Mouse (Mus musculus) lung, embryonic 14.5 days (tissue): Measurements from ENCODE around the gene Cxcr5. TPM values are rescaled to one million over a fixed set of nuclear protein-coding genes. Genes with fewer than 3 reads are reported as not detected.
A peak's percentile ranks its signal among the peaks of the same experiment; 100 is the strongest.

Source experiments
- ATAC-seq: fragments of 200-750 bp; cut with Nextera tagmentation; 2 replicates; pipeline ENCODE4 v1.8.0; 2017; ENCODE audit warnings: mild to moderate bottlenecking, moderate TSS enrichment, moderate library complexity; ENCODE audit not compliant: insufficient read depth
- DNase-seq: peaks from one replicate; pipeline ENCODE4 v3.0.0-alpha.2; 2015
- H3K27ac ChIP-seq: fragments of 300-500 bp; sonication (generic); 2 replicates; pipeline ENCODE4 v1.5.1; 2014; ENCODE audit warnings: low read depth, mild to moderate bottlenecking, moderate library complexity
- H3K27me3 ChIP-seq: fragments of 300-500 bp; sonication (generic); 2 replicates; pipeline ENCODE4 v1.6.1; 2014; ENCODE audit warnings: low read length, control low read depth; ENCODE audit not compliant: insufficient read depth
- H3K36me3 ChIP-seq: fragments of 300-500 bp; sonication (generic); 2 replicates; pipeline ENCODE4 v1.6.1; 2014; ENCODE audit warnings: control low read depth; ENCODE audit not compliant: insufficient read depth
- H3K4me1 ChIP-seq: fragments of 300-500 bp; sonication (generic); 2 replicates; pipeline ENCODE4 v1.6.1; 2014; ENCODE audit warnings: antibody characterized with exemption, control low read depth; ENCODE audit not compliant: insufficient read depth
- H3K4me2 ChIP-seq: fragments of 300-500 bp; sonication (generic); 2 replicates; pipeline ENCODE4 v1.6.1; 2014; ENCODE audit warnings: mild to moderate bottlenecking
- H3K4me3 ChIP-seq: fragments of 300-500 bp; sonication (generic); 2 replicates; pipeline ENCODE4 v1.5.1; 2014; ENCODE audit warnings: low read depth, low read length
- H3K9ac ChIP-seq: fragments of 300-500 bp; sonication (generic); 2 replicates; pipeline ENCODE4 v1.6.1; 2014
- H3K9me3 ChIP-seq: fragments of 300-500 bp; sonication (generic); 2 replicates; pipeline ENCODE4 v1.6.1; 2016; ENCODE audit warnings: low read depth, low read length, control low read depth
- CTCF ChIP-seq: IDR thresholded peaks from 2 replicates; pipeline ENCODE4 v1.5.1; 2016; ENCODE audit warnings: antibody characterized with exemption, low read depth
- WGBS: fragments of 180-500 bp; shearing (Covaris S2); extraction: QIAGEN DNeasy Blood & Tissue Kit; methylation state at CpG from one replicate; pipeline ENCODE4 v1.1.7; 2014; 5-methylcytosine and 5-hydroxymethylcytosine counted together
- polyA plus RNA-seq: library from polyadenylated mRNA; unstranded; fragments of >200 nt; fragmentation: Nextera tagmentation; extraction: Ambion mirVana; gene quantifications from 2 replicates; pipeline ENCODE4 v1.2.1, GENCODE M21; 2014

The Cxcr5 gene
- polyA plus RNA-seq, 1 experiment from 2014 or later, result not detected

DNA sequence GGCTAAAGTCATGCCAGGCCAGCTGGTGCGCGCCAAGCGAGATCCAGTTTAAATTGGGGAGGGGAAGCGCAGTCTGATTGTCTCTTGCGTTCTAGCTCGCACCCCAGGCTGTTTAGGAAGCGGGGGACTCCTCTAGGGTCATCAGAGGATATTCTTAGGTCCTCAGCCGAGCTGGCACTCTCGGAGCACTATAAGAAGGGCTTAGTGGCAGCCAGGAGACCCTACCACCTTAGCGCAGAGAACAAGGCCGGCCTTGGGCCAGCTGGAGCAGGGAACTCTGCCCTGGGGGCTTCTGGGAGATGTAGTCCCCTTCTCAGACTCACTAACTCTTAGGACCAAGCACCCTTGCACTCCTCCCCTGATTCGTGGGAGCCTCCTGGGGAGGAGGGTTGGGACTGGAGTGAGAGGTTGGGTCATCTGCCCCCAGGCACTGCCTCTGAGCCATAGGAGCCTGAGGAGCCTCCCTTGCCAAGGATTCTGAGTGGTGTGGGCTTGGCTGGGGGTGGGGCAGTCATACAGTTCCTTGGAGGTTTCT is 78.1 kb downstream of the Cxcr5 start:
- TF ChIP-seq CTCF, result no peak
- Histone ChIP-seq H3K27me3 (no peaks in the 10 kb centered on the region), H3K4me1 (peaks cover 42% of the 10 kb centered on the region), H3K9me3 (no peaks in the 10 kb centered on the region), H3K36me3 (0 out of 2 replicates have a peak, but pooled peaks cover 10% of the 10 kb centered on the region), H3K4me2 (peak overlapping the region; percentile 88), H3K9ac (peak overlapping the region; percentile 93), H3K27ac (peak overlapping the region; percentile 95), H3K4me3 (peak overlapping the region; percentile 98)
- 0% methylated on average over 12 of the region's 12 CpGs for WGBS
- peak; percentile 19 for ATAC-seq
- peak; percentile 79 for DNase-seq

DNA sequence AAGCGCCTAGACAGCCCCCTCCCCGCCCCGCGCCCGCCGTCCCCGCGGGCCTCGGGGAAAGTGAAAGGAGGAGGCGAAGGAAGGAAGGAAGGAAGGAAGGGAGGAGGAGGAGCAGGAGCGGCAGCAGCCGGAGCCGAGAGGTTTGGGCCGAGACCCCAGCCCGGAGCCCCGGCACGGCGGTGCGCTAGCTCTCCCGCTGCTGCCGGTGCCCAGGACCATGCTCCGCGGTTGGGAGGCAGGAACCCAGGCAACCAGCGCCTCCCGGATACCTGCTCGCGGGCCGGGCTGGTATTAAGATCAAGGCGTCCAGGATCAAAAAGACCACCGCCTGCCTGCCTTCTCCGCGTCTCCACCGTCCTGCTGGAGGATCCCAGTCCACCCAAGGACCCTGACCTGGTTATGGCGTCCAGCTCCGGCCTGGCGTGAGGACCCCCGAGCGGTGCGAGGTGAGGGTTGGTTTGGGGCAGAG is 78.6 kb downstream of the Cxcr5 start:
- ATAC-seq, result no peak
- DNase-seq, result no peak

GRCm38 (mm10) chr9:44482552-44482951 is 79.1 kb downstream of the Cxcr5 start, which contains the start of gene Bcl9l:
Gene Bcl9l, plus strand, starts transcription at chr9:44482825.
- 0% methylated on average over 25 of the region's 31 CpGs for WGBS
- H3K4me3 ChIP-seq, result peak within 1 kb of the TSS; percentile 98
- H3K27ac ChIP-seq, result peak within 1 kb of the TSS; percentile 95
- H3K4me2 ChIP-seq, result peak within 1 kb of the TSS; percentile 88
- peak; percentile 97 for DNase-seq
- ATAC-seq, result peak; percentile 54
- no peaks in the 10 kb centered on the region for H3K9me3 ChIP-seq
- peak within 1 kb of the TSS; percentile 93 for H3K9ac ChIP-seq
- H3K4me1 ChIP-seq, result peaks cover 31% of the 10 kb centered on the region
- 0 out of 2 replicates have a peak, but pooled peaks cover 7% of the 10 kb centered on the region for H3K36me3 ChIP-seq
- H3K27me3 ChIP-seq, result no peaks in the 10 kb centered on the region
- peak; percentile 89 for TF ChIP-seq CTCF

More for the DNA sequence above, 78.6 kb downstream of the Cxcr5 start:
- peak overlapping the region; percentile 93 for H3K9ac ChIP-seq
- under 1% methylated on average over 39 of the region's 39 CpGs for WGBS
- H3K27me3 ChIP-seq, result no peaks in the 10 kb centered on the region
- H3K36me3 ChIP-seq, result 0 out of 2 replicates have a peak, but pooled peaks cover 7% of the 10 kb centered on the region
- H3K4me1 ChIP-seq, result peaks cover 37% of the 10 kb centered on the region
- H3K9me3 ChIP-seq, result no peaks in the 10 kb centered on the region
- H3K4me3 ChIP-seq, result peak overlapping the region; percentile 98
- no peak for TF ChIP-seq CTCF
- peak overlapping the region; percentile 95 for H3K27ac ChIP-seq
- H3K4me2 ChIP-seq, result peak overlapping the region; percentile 88

DNA sequence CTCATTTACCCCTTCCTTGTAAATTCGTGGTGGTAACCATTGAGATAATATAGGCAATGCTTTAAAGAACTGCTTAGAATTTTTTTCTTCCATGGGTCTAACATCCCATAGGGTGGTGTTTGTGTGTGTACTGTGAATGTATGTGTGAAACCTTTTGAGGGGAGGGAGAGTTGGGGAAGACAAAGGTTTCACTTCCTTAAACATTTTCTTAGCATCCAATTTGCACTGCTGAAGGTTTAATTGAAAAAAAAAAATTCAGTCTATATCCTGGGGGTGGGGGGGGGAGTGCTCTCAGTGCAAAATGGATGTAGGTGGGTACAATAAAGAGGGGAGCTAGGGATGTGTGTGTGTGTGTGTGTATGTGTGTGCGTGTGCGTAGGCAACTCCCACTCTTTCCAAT is 79.6 kb downstream of the Cxcr5 start:
- Histone ChIP-seq H3K4me1 (peaks cover 27% of the 10 kb centered on the region), H3K9me3 (no peaks in the 10 kb centered on the region), H3K4me3 (peak overlapping the region; percentile 98), H3K9ac (no peak overlapping the region), H3K36me3 (0 out of 2 replicates have a peak, but pooled peaks cover 7% of the 10 kb centered on the region), H3K27me3 (no peaks in the 10 kb centered on the region), H3K27ac (no peak overlapping the region; the same call in 1 of the 2 replicates), H3K4me2 (peak overlapping the region; percentile 88)
- TF ChIP-seq CTCF, result no peak
- ATAC-seq (no peak), DNase-seq (no peak)
- 6% methylated on average over 3 of the region's 3 CpGs for WGBS

GRCm38 (mm10) chr9:44479628-44480428 is 81.8 kb downstream of the Cxcr5 start:
- H3K9me3 ChIP-seq, result no peaks in the 10 kb centered on the region
- peak; percentile 60 for ATAC-seq
- peak overlapping the region; percentile 82 for H3K9ac ChIP-seq
- H3K36me3 ChIP-seq, result no peaks in the 10 kb centered on the region
- H3K4me3 ChIP-seq, result peak overlapping the region; percentile 75
- peak; percentile 95 for TF ChIP-seq CTCF
- H3K4me1 ChIP-seq, result peaks cover 6% of the 10 kb centered on the region
- peak; percentile 95 for DNase-seq
- WGBS, result under 1% methylated on average over 26 of the region's 26 CpGs
- H3K27ac ChIP-seq, result peak overlapping the region; percentile 99
- peak overlapping the region; percentile 72 for H3K4me2 ChIP-seq
- H3K27me3 ChIP-seq, result no peaks in the 10 kb centered on the region

DNA sequence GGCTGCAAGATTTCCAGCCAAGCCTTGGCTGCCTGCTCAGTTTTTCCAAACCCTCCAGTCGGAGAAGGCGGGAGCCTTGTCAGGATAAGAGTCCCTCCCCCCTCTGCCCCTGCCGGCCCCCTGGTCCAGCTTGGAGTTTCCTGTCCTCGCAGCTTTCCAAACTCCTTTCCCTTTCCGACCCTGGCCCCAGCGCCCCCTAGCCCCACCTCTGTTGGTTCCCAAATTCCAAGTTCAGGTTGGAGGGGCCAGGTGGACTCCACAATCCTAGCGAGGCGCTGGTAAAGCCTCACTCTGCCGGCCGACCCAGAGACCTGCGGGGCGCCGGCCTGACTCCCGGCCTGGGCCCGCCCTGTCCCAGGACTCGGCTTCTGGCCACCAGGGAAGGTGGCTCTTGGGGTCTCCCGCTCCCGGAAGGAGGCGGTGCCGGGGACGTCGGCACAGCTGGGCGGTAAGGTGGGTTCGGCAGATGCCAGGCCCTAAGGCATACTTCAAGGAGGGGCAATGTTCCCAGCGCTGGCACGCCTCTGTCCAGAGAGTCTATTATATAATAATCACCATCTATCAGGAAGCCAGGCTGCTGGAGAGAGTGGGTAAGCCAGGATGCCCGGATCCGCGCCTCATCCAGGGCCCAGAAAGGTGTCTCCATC is 82.6 kb downstream of the Cxcr5 start:
- ATAC-seq, result peak; percentile 55
- H3K9me3 ChIP-seq, result no peaks in the 10 kb centered on the region
- H3K9ac ChIP-seq, result peak overlapping the region; percentile 82
- peak; percentile 94 for DNase-seq
- WGBS, result 1% methylated on average over 29 of the region's 29 CpGs
- H3K4me1 ChIP-seq, result no peaks in the 10 kb centered on the region
- H3K27ac ChIP-seq, result peak overlapping the region; percentile 99
- peak overlapping the region; percentile 72 for H3K4me2 ChIP-seq
- H3K36me3 ChIP-seq, result no peaks in the 10 kb centered on the region
- TF ChIP-seq CTCF, result peak; percentile 41
- H3K4me3 ChIP-seq, result peak overlapping the region; percentile 75
- no peaks in the 10 kb centered on the region for H3K27me3 ChIP-seq
